Mouse (Mus musculus): ENCODE measurements around the gene Zfp451. TPM values are rescaled to one million over a fixed set of nuclear protein-coding genes. Genes with fewer than 3 reads are reported as not detected.

Gene Zfp451
- polyA plus RNA-seq, 1 experiment, result 3.3 TPM

GRCm38 (mm10) chr1:33803323-33803722, 11.1 kb downstream of the Zfp451 start:
- Histone ChIP-seq H3K36me3 (ENCODE audit: control insufficient read depth, insufficient read depth, low read length) (peaks cover 23% of the 10 kb centered on the region), H3K27ac (ENCODE audit: insufficient read depth, low read length) (no peak overlapping the region), H3K27me3 (ENCODE audit: control insufficient read depth, insufficient read depth, low read length) (no peaks in the 10 kb centered on the region), H3K4me3 (ENCODE audit: extremely low read depth, insufficient read depth, insufficient read length) (no peak overlapping the region), H3K4me1 (ENCODE audit: control insufficient read depth, insufficient read depth, insufficient read length) (no peaks in the 10 kb centered on the region)
- no peak for DNase-seq (ENCODE audit: low read depth in 1 of 2, low spot score in 2 of 2)
- 95% methylated on average over 2 of the region's 2 CpGs for WGBS
- TF ChIP-seq CTCF (IDR thresholded peaks at IDR 0.05; ENCODE audit: extremely low read depth, insufficient read depth, insufficient read length, insufficient replicate concordance) (no peak), POLR2A (IDR thresholded peaks at IDR 0.05; ENCODE audit: low read depth, low read length) (no peak)

DNA sequence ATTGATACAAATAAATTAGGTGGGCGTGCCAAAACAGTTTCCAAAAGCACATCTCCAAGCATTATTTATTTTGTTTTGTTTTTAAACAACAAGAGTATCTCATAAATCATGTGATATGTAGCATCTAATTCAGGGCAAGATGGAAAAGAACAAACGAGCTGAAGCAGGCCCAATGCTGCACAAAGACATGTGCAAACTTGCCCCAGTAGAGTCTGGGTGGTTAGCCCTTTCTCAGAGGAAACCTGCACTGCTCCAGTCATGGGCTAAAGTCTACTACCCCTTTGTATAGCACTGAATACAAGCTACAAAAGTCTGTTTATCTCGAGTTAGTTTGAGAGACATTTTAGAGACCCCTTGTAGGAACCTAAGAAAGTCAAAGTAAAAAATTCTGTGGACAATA, 14.8 kb downstream of the Zfp451 start:
- TF ChIP-seq POLR2A (IDR thresholded peaks at IDR 0.05; ENCODE audit: low read depth, low read length) (no peak), CTCF (IDR thresholded peaks at IDR 0.05; ENCODE audit: extremely low read depth, insufficient read depth, insufficient read length, insufficient replicate concordance) (no peak)
- Histone ChIP-seq H3K4me3 (ENCODE audit: extremely low read depth, insufficient read depth, insufficient read length) (no peak overlapping the region), H3K27ac (ENCODE audit: insufficient read depth, low read length) (no peak overlapping the region), H3K36me3 (ENCODE audit: control insufficient read depth, insufficient read depth, low read length) (peaks cover 20% of the 10 kb centered on the region), H3K4me1 (ENCODE audit: control insufficient read depth, insufficient read depth, insufficient read length) (no peaks in the 10 kb centered on the region), H3K27me3 (ENCODE audit: control insufficient read depth, insufficient read depth, low read length) (no peaks in the 10 kb centered on the region)
- 91% methylated on average over 3 of the region's 3 CpGs for WGBS
- no peak for DNase-seq (ENCODE audit: low read depth in 1 of 2, low spot score in 2 of 2)

GRCm38 (mm10) chr1:33788493-33788892, 25.9 kb downstream of the Zfp451 start:
- no peak for TF ChIP-seq POLR2A (IDR thresholded peaks at IDR 0.05; ENCODE audit: low read depth, low read length)
- TF ChIP-seq CTCF (IDR thresholded peaks at IDR 0.05; ENCODE audit: extremely low read depth, insufficient read depth, insufficient read length, insufficient replicate concordance), result no peak
- no peaks in the 10 kb centered on the region for H3K4me1 ChIP-seq (ENCODE audit: control insufficient read depth, insufficient read depth, insufficient read length)
- no peak overlapping the region for H3K27ac ChIP-seq (ENCODE audit: insufficient read depth, low read length)
- 36% methylated on average over 3 of the region's 3 CpGs for WGBS
- peaks cover 3% of the 10 kb centered on the region for H3K36me3 ChIP-seq (ENCODE audit: control insufficient read depth, insufficient read depth, low read length)
- no peaks in the 10 kb centered on the region for H3K27me3 ChIP-seq (ENCODE audit: control insufficient read depth, insufficient read depth, low read length)
- H3K4me3 ChIP-seq (ENCODE audit: extremely low read depth, insufficient read depth, insufficient read length), result no peak overlapping the region
- no peak for DNase-seq (ENCODE audit: low read depth in 1 of 2, low spot score in 2 of 2)

DNA sequence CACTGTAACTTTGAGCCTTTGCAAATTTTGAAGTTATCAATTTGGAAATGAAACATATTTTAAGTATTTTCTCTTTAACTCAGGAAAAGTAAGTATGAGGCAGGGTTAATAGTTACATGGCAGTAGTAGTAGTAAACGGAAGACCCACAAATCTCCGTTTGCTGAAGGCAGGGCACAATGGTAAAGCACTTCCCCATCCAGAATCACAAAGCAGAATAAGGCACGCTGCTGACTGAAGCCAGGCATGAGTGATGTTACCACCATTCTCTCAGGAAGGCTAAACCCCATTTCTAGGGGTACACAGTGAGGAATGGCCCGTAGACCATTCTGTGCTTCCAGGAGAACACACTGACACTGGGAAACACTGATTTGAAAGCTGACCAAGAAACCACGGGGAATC, 26.3 kb downstream of the Zfp451 start:
- TF ChIP-seq CTCF (IDR thresholded peaks at IDR 0.05; ENCODE audit: extremely low read depth, insufficient read depth, insufficient read length, insufficient replicate concordance) (no peak), POLR2A (IDR thresholded peaks at IDR 0.05; ENCODE audit: low read depth, low read length) (no peak)
- no peak overlapping the region for H3K27ac ChIP-seq (ENCODE audit: insufficient read depth, low read length)
- DNase-seq (ENCODE audit: low read depth in 1 of 2, low spot score in 2 of 2), result no peak
- peaks cover 3% of the 10 kb centered on the region for H3K36me3 ChIP-seq (ENCODE audit: control insufficient read depth, insufficient read depth, low read length)
- no peak overlapping the region for H3K4me3 ChIP-seq (ENCODE audit: extremely low read depth, insufficient read depth, insufficient read length)
- WGBS, result 56% methylated on average over 5 of the region's 5 CpGs
- no peaks in the 10 kb centered on the region for H3K27me3 ChIP-seq (ENCODE audit: control insufficient read depth, insufficient read depth, low read length)
- no peaks in the 10 kb centered on the region for H3K4me1 ChIP-seq (ENCODE audit: control insufficient read depth, insufficient read depth, insufficient read length)

- WGBS, result 92% methylated on average over 5 of the region's 5 CpGs
- H3K27me3 ChIP-seq (ENCODE audit: control insufficient read depth, insufficient read depth, low read length), result no peaks in the 10 kb centered on the region
- H3K4me1 ChIP-seq (ENCODE audit: control insufficient read depth, insufficient read depth, insufficient read length), result no peaks in the 10 kb centered on the region
- DNase-seq (ENCODE audit: low read depth in 1 of 2, low spot score in 2 of 2), result no peak
- H3K4me3 ChIP-seq (ENCODE audit: extremely low read depth, insufficient read depth, insufficient read length), result no peak overlapping the region
- H3K36me3 ChIP-seq (ENCODE audit: control insufficient read depth, insufficient read depth, low read length), result peaks cover 3% of the 10 kb centered on the region
- H3K27ac ChIP-seq (ENCODE audit: insufficient read depth, low read length), result no peak overlapping the region
- no peak for TF ChIP-seq POLR2A (IDR thresholded peaks at IDR 0.05; ENCODE audit: low read depth, low read length)
- TF ChIP-seq CTCF (IDR thresholded peaks at IDR 0.05; ENCODE audit: extremely low read depth, insufficient read depth, insufficient read length, insufficient replicate concordance), result no peak
Measured at GRCm38 (mm10) chr1:33784561-33784960, 29.8 kb downstream of the Zfp451 start.

GRCm38 (mm10) chr1:33776175-33776611, 38.2 kb downstream of the Zfp451 start:
- WGBS, result 95% methylated on average over 14 of the region's 14 CpGs
- no peaks in the 10 kb centered on the region for H3K4me1 ChIP-seq (ENCODE audit: control insufficient read depth, insufficient read depth, insufficient read length)
- H3K4me3 ChIP-seq (ENCODE audit: extremely low read depth, insufficient read depth, insufficient read length), result no peak overlapping the region
- no peaks in the 10 kb centered on the region for H3K27me3 ChIP-seq (ENCODE audit: control insufficient read depth, insufficient read depth, low read length)
- no peak overlapping the region for H3K27ac ChIP-seq (ENCODE audit: insufficient read depth, low read length)
- H3K36me3 ChIP-seq (ENCODE audit: control insufficient read depth, insufficient read depth, low read length), result peaks cover 12% of the 10 kb centered on the region
- no peak for DNase-seq (ENCODE audit: low read depth in 1 of 2, low spot score in 2 of 2)
- no peak for TF ChIP-seq CTCF (IDR thresholded peaks at IDR 0.05; ENCODE audit: extremely low read depth, insufficient read depth, insufficient read length, insufficient replicate concordance)
- no peak for TF ChIP-seq POLR2A (IDR thresholded peaks at IDR 0.05; ENCODE audit: low read depth, low read length)

DNA sequence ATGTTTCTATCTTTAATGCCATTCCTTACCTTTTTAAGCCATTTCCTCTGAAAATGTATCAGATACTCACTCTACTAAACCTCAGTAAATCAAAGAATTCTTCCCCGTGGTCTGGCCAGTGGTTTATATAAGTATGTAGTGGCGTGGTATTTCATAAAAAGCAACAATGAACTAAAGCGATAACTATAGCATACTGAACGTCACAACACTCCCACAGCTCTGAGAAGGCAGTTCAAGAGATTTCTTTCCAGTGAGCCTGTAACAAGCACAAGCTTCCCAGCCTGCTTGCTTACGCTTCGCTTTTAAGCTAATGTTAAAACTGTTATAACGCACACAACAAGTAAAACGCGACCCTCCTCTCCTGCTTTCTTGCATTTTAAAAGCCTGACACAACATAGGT, 42.3 kb downstream of the Zfp451 start:
- no peak for TF ChIP-seq POLR2A (IDR thresholded peaks at IDR 0.05; ENCODE audit: low read depth, low read length)
- no peak for TF ChIP-seq CTCF (IDR thresholded peaks at IDR 0.05; ENCODE audit: extremely low read depth, insufficient read depth, insufficient read length, insufficient replicate concordance)
- H3K36me3 ChIP-seq (ENCODE audit: control insufficient read depth, insufficient read depth, low read length), result peaks cover 28% of the 10 kb centered on the region
- no peak overlapping the region for H3K27ac ChIP-seq (ENCODE audit: insufficient read depth, low read length)
- no peak overlapping the region for H3K4me3 ChIP-seq (ENCODE audit: extremely low read depth, insufficient read depth, insufficient read length)
- H3K27me3 ChIP-seq (ENCODE audit: control insufficient read depth, insufficient read depth, low read length), result no peaks in the 10 kb centered on the region
- DNase-seq (ENCODE audit: low read depth in 1 of 2, low spot score in 2 of 2), result no peak
- WGBS, result 94% methylated on average over 9 of the region's 9 CpGs
- H3K4me1 ChIP-seq (ENCODE audit: control insufficient read depth, insufficient read depth, insufficient read length), result no peaks in the 10 kb centered on the region
